Mouse (Mus musculus) small intestine, adult 2 months (tissue): ENCODE data around the gene Ulk4.

ENCODE experiments used
- CTCF ChIP-seq: fragments of 200-500 bp; IDR thresholded peaks from 2 replicates; pipeline ENCODE4 v1.5.1; 2012; ENCODE audit warnings: low read depth, mild to moderate bottlenecking, control low read depth, inconsistent platforms, low read length, moderate library complexity, mixed read lengths; ENCODE audit not compliant: insufficient replicate concordance, insufficient read length; ENCODE audit errors: extremely low read depth
- POLR2A ChIP-seq: fragments of 200-500 bp; IDR thresholded peaks from 2 replicates; pipeline ENCODE4 v1.6.1; 2012; ENCODE audit warnings: low read depth, mild to moderate bottlenecking, control low read depth, inconsistent platforms, low read length, moderate library complexity

DNA sequence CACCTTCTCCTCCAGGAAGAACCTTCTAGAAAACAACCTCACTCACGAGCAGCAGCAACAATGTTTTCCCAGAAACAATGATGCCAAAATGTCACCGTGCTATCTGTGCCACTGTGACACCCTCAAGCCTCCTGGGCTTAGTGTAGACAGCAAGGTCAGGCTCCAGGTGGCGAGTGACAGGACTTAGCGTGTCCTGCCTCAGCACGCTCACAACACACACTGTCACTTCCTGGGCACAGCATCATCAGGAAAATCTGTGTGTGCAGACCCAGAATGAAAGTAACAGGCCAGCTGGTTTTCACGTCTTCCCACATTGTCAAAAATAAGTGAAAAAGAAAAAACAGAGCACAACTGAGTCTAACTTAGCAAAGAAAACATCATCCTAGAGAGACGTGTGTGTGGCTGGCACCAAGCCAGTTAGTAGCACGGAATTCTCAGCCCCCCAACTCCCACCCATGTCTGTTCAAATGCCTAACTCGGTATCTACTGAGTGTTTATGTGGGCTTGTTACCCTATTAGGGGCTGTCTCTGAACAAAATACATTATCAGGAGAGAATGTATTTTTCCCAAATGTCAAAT, 120.7 kb downstream of the Ulk4 start:
- no peak for TF ChIP-seq CTCF
- TF ChIP-seq POLR2A, result no peak
